Mouse (Mus musculus) CH12.LX (cell line): ENCODE measurements around the gene 6030445D17Rik. TPM values are rescaled to one million over a fixed set of nuclear protein-coding genes. Genes with fewer than 3 reads are reported as not detected.

Experiments used
- DNase-seq: peaks from one replicate; pipeline ENCODE4 v3.0.0-alpha.2; 2013; ENCODE audit errors: extremely low read depth
- H3K27ac ChIP-seq: 2 replicates; pipeline ENCODE4 v1.5.1; 2012; ENCODE audit warnings: low read depth, mild to moderate bottlenecking, control low read depth, moderate library complexity; ENCODE audit not compliant: insufficient read depth
- H3K27me3 ChIP-seq: replicated peaks from 2 replicates; pipeline ENCODE3; 2012; ENCODE audit warnings: inconsistent platforms
- H3K36me3 ChIP-seq, 2 experiments: replicated peaks in 1 of 2; 2 replicates each; pipeline versions ENCODE3 to v1.6.1; 2012; ENCODE audit warnings: inconsistent platforms in 1 of 2, low read length in 1 of 2, mild to moderate bottlenecking in 1 of 2, mixed read lengths in 1 of 2, moderate library complexity in 1 of 2; ENCODE audit not compliant: control insufficient read depth in 1 of 2, insufficient read depth in 1 of 2
- H3K4me1 ChIP-seq, 2 experiments: 2 replicates each; pipeline ENCODE4 v1.6.1; 2012; ENCODE audit warnings: inconsistent platforms in 1 of 2, moderate library complexity in 1 of 2; ENCODE audit not compliant: insufficient read depth in 2 of 2, control insufficient read depth in 1 of 2
- H3K4me2 ChIP-seq: 2 replicates; pipeline ENCODE4 v1.6.1; 2012; ENCODE audit warnings: low read depth, mild to moderate bottlenecking, control low read depth; ENCODE audit not compliant: poor library complexity, insufficient read depth, severe bottlenecking
- H3K4me3 ChIP-seq, 3 experiments: fragments of 150-350 bp in 1 of 3; sonication (generic) in 1 of 3; replicated peaks in 1 of 3; 2 replicates each; pipeline versions ENCODE3 to v1.5.1; 2011 to 2012; ENCODE audit warnings: low read depth in 2 of 3, low read length in 2 of 3, mild to moderate bottlenecking in 2 of 3, moderate library complexity in 2 of 3, control low read depth in 1 of 3, improper control_type of control experiment in 1 of 3, inconsistent platforms in 1 of 3, mixed read lengths in 1 of 3; ENCODE audit not compliant: poor library complexity in 1 of 3
- H3K79me2 ChIP-seq: replicated peaks from 2 replicates; pipeline ENCODE4 v1.6.1; 2012; ENCODE audit warnings: mild to moderate bottlenecking, moderate library complexity; ENCODE audit not compliant: control insufficient read depth, poor library complexity, insufficient read depth, severe bottlenecking; ENCODE audit errors: extremely low read depth
- H3K9ac ChIP-seq: 2 replicates; pipeline ENCODE4 v1.6.1; 2012; ENCODE audit warnings: low read depth, mild to moderate bottlenecking, control low read depth, moderate library complexity; ENCODE audit not compliant: insufficient read depth
- H3K9me3 ChIP-seq: replicated peaks from 2 replicates; pipeline ENCODE3; 2012; ENCODE audit warnings: low read length, inconsistent platforms, mixed read lengths
- BHLHE40 ChIP-seq: IDR thresholded peaks from 2 replicates; pipeline ENCODE4 v1.6.1; 2011; ENCODE audit warnings: mild to moderate bottlenecking, low read depth, low read length, improper control_type of control experiment
- CHD1 ChIP-seq: IDR thresholded peaks from 2 replicates; pipeline ENCODE4 v1.6.1; 2012; ENCODE audit warnings: low read depth, low read length, improper control_type of control experiment, inconsistent platforms
- CHD2 ChIP-seq: IDR thresholded peaks from 2 replicates; pipeline ENCODE4 v1.6.1; 2011; ENCODE audit warnings: low read length, improper control_type of control experiment
- CTCF ChIP-seq, 2 experiments: IDR thresholded peaks in 1 of 2; conservative IDR thresholded peaks in 1 of 2; 2 replicates each; pipeline ENCODE4 v1.5.1; 2011 to 2012; ENCODE audit warnings: low read depth in 2 of 2, low read length in 2 of 2, improper control_type of control experiment in 1 of 2, inconsistent platforms in 1 of 2, mild to moderate bottlenecking in 1 of 2, moderate library complexity in 1 of 2
- EP300 ChIP-seq: IDR thresholded peaks from 2 replicates; pipeline ENCODE4 v1.6.1; 2011; ENCODE audit warnings: low read length, improper control_type of control experiment
- ETS1 ChIP-seq: conservative IDR thresholded peaks from 2 replicates; pipeline ENCODE4 v1.6.1; 2012; ENCODE audit warnings: low read depth, mild to moderate bottlenecking, inconsistent platforms, low read length, improper control_type of control experiment, moderate library complexity
- HCFC1 ChIP-seq: IDR thresholded peaks from 2 replicates; pipeline ENCODE4 v1.6.1; 2012; ENCODE audit warnings: low read depth, mild to moderate bottlenecking, inconsistent platforms, low read length, improper control_type of control experiment
- JUND ChIP-seq: conservative IDR thresholded peaks from 2 replicates; pipeline ENCODE4 v1.6.1; 2011; ENCODE audit warnings: low read depth, low read length, improper control_type of control experiment
- MAFK ChIP-seq: IDR thresholded peaks from 2 replicates; pipeline ENCODE4 v1.6.1; 2011; ENCODE audit warnings: low read length, improper control_type of control experiment; ENCODE audit not compliant: insufficient replicate concordance
- MAX ChIP-seq: IDR thresholded peaks from 2 replicates; pipeline ENCODE4 v1.6.1; 2011; ENCODE audit warnings: low read length, improper control_type of control experiment
- MAZ ChIP-seq: IDR thresholded peaks from 2 replicates; pipeline ENCODE4 v1.6.1; 2012; ENCODE audit warnings: low read depth, mild to moderate bottlenecking, inconsistent platforms, low read length, improper control_type of control experiment, moderate library complexity
- MEF2A ChIP-seq: IDR thresholded peaks from 2 replicates; pipeline ENCODE4 v1.6.1; 2014; ENCODE audit warnings: low read depth, mild to moderate bottlenecking, inconsistent platforms, low read length, improper control_type of control experiment, borderline replicate concordance
- MXI1 ChIP-seq: IDR thresholded peaks from 2 replicates; pipeline ENCODE4 v1.6.1; 2011; ENCODE audit warnings: mild to moderate bottlenecking, low read depth, low read length, improper control_type of control experiment
- NELFE ChIP-seq: IDR thresholded peaks from 2 replicates; pipeline ENCODE4 v1.6.1; 2011; ENCODE audit warnings: low read depth, low read length, improper control_type of control experiment
- NRF1 ChIP-seq: IDR thresholded peaks from 2 replicates; pipeline ENCODE4 v1.6.1; 2014; ENCODE audit warnings: low read depth, mild to moderate bottlenecking, inconsistent platforms, low read length, improper control_type of control experiment, moderate library complexity
- POLR2A ChIP-seq: IDR thresholded peaks from 2 replicates; pipeline ENCODE4 v1.6.1; 2011; ENCODE audit warnings: low read depth, mild to moderate bottlenecking, improper control_type of control experiment, low read length
- POLR2AphosphoS2 ChIP-seq: IDR thresholded peaks from 2 replicates; pipeline ENCODE4 v1.6.1; 2011; ENCODE audit warnings: low read depth, low read length, improper control_type of control experiment
- RAD21 ChIP-seq: IDR thresholded peaks from 2 replicates; pipeline ENCODE4 v1.6.1; 2011; ENCODE audit warnings: low read depth, mild to moderate bottlenecking, low read length, improper control_type of control experiment, moderate library complexity
- SMC3 ChIP-seq: IDR thresholded peaks from 2 replicates; pipeline ENCODE4 v1.6.1; 2011; ENCODE audit warnings: low read depth, low read length, improper control_type of control experiment
- TCF12 ChIP-seq: IDR thresholded peaks from 2 replicates; pipeline ENCODE4 v1.6.1; 2014; ENCODE audit warnings: low read depth, mild to moderate bottlenecking, inconsistent platforms, low read length, improper control_type of control experiment
- UBTF ChIP-seq: IDR thresholded peaks from 2 replicates; pipeline ENCODE4 v1.6.1; 2012; ENCODE audit warnings: low read depth, mild to moderate bottlenecking, inconsistent platforms, low read length, improper control_type of control experiment, moderate library complexity
- USF1 ChIP-seq: IDR thresholded peaks from 2 replicates; pipeline ENCODE4 v1.6.1; 2014; ENCODE audit warnings: low read depth, mild to moderate bottlenecking, inconsistent platforms, low read length, improper control_type of control experiment
- USF2 ChIP-seq: conservative IDR thresholded peaks from 2 replicates; pipeline ENCODE4 v1.6.1; 2011; ENCODE audit warnings: low read depth, low read length, improper control_type of control experiment
- ZKSCAN1 ChIP-seq: IDR thresholded peaks from 2 replicates; pipeline ENCODE4 v1.6.1; 2012; ENCODE audit warnings: low read depth, inconsistent platforms, low read length, improper control_type of control experiment, borderline replicate concordance
- ZMIZ1 ChIP-seq: IDR thresholded peaks from 2 replicates; pipeline ENCODE4 v1.6.1; 2012; ENCODE audit warnings: low read depth, mild to moderate bottlenecking, inconsistent platforms, low read length, improper control_type of control experiment
- dilution Hi-C: fragments of 300-500 bp; cut with MboI; formaldehyde crosslinking; loops from 2 replicates; pipeline ENCODE4 v1.14.3; 2020; ENCODE audit warnings: low sequenced_read_pairs; ENCODE audit not compliant: extremely low pct_unique_long_range_greater_than_20kb, extremely low pct_ligation_motif_present
- in situ Hi-C: fragments of 300-500 bp; cut with MboI; formaldehyde crosslinking; loops from 3 replicates; pipeline ENCODE4 v1.14.3; 2019; ENCODE audit warnings: low sequenced_read_pairs, low pct_ligation_motif_present, low pct_unique_long_range_greater_than_20kb, mixed read lengths
- polyA plus RNA-seq: library from polyadenylated mRNA; unstranded; fragments of >175 nt; gene quantifications from 2 replicates; pipeline ENCODE4 v1.2.1, GENCODE M21; 2012; ENCODE audit warnings: low read depth; ENCODE audit not compliant: insufficient read length
- total RNA-seq, 2 experiments: library from RNA; depleted of rRNA; stranded (reverse); fragments of 300-350 nt in 1 of 2; fragments of >200 nt in 1 of 2; gene quantifications; 2 replicates each; pipeline ENCODE4 v1.2.3; 2012 to 2014

6030445D17Rik gene
- total and polyA plus RNA-seq, 3 experiments, result not detected

GRCm38 (mm10) chr4:136430609-136431375 lies 31.3 kb upstream of the 6030445D17Rik start:
- H3K27ac ChIP-seq, result no peak overlapping the region
- no peaks in the 10 kb centered on the region for H3K79me2 ChIP-seq
- in situ Hi-C loops (no loop called here), dilution Hi-C loops (no loop called here)
- H3K4me3 ChIP-seq, result no peak overlapping the region
- TF ChIP-seq CHD1 (no peak), ZMIZ1 (no peak), CTCF (conservative IDR thresholded peaks at IDR 0.05 in 1 of 2, IDR thresholded peaks at IDR 0.05 in 1 of 2; ENCODE audit: low read depth in 2 of 2, low read length in 2 of 2) (no peak), POLR2AphosphoS2 (no peak)
- no peak for DNase-seq
- no peaks in the 10 kb centered on the region for H3K9me3 ChIP-seq
- no peaks in the 10 kb centered on the region; a peak in 1 of 4 replicates for H3K4me1 ChIP-seq
- H3K36me3 ChIP-seq, result no peaks in the 10 kb centered on the region
- H3K4me2 ChIP-seq, result no peak overlapping the region
- peaks cover 31% of the 10 kb centered on the region for H3K27me3 ChIP-seq
- H3K9ac ChIP-seq, result no peak overlapping the region

- no peaks in the 10 kb centered on the region for H3K79me2 ChIP-seq
- H3K9ac ChIP-seq, result no peak overlapping the region
- in situ Hi-C loops (no loop called here), dilution Hi-C loops (no loop called here)
- H3K4me3 ChIP-seq, result no peak overlapping the region
- H3K4me1 ChIP-seq, result no peaks in the 10 kb centered on the region; a peak in 1 of 4 replicates
- peak; percentile 33 for TF ChIP-seq SMC3
- no peak for TF ChIP-seq MAZ
- TF ChIP-seq CTCF (conservative IDR thresholded peaks at IDR 0.05 in 1 of 2, IDR thresholded peaks at IDR 0.05 in 1 of 2; ENCODE audit: low read depth in 2 of 2, low read length in 2 of 2), result peak; percentile 62 to 70
- 0 out of 2 replicates have a peak, but pooled peaks have one; percentile 15 for TF ChIP-seq NELFE
- TF ChIP-seq MEF2A, result no peak
- TF ChIP-seq ETS1, result no peak
- TF ChIP-seq POLR2A, result no peak
- peak; percentile 50 for TF ChIP-seq RAD21
- peaks cover 26% of the 10 kb centered on the region for H3K27me3 ChIP-seq
- peak; percentile 56 for DNase-seq
- H3K36me3 ChIP-seq, result no peaks in the 10 kb centered on the region
- no peaks in the 10 kb centered on the region for H3K9me3 ChIP-seq
- no peak overlapping the region for H3K27ac ChIP-seq
- no peak overlapping the region for H3K4me2 ChIP-seq
Observed at GRCm38 (mm10) chr4:136431376-136431693, 30.7 kb upstream of the 6030445D17Rik start.

GRCm38 (mm10) chr4:136434029-136434428 lies 28.0 kb upstream of the 6030445D17Rik start:
- Histone ChIP-seq H3K27me3 (peaks cover 9% of the 10 kb centered on the region), H3K79me2 (no peaks in the 10 kb centered on the region), H3K4me3 (no peak overlapping the region), H3K9me3 (no peaks in the 10 kb centered on the region), H3K27ac (no peak overlapping the region), H3K9ac (no peak overlapping the region), H3K4me2 (no peak overlapping the region), H3K36me3 (no peaks in the 10 kb centered on the region), H3K4me1 (no peaks in the 10 kb centered on the region; a peak in 1 of 4 replicates)
- no peak for DNase-seq
- in situ Hi-C loops (no loop called here), dilution Hi-C loops (no loop called here)
- TF ChIP-seq USF1, result no peak
- TF ChIP-seq JUND, result no peak
- TF ChIP-seq ZKSCAN1, result no peak
- no peak for TF ChIP-seq MXI1
- TF ChIP-seq BHLHE40, result no peak
- TF ChIP-seq CHD1, result no peak
- no peak for TF ChIP-seq EP300
- TF ChIP-seq USF2, result no peak
- TF ChIP-seq NRF1, result no peak
- no peak for TF ChIP-seq HCFC1
- no peak for TF ChIP-seq MAFK
- no peak for TF ChIP-seq MAX
- no peak for TF ChIP-seq CHD2
- TF ChIP-seq POLR2AphosphoS2, result no peak
- TF ChIP-seq TCF12, result no peak
- TF ChIP-seq UBTF, result no peak
